Mouse (Mus musculus) lung, postnatal 0 days (tissue): ENCODE results near the gene Dek.

ENCODE experiments used
- CTCF ChIP-seq: IDR thresholded peaks from 2 replicates; pipeline ENCODE4 v1.5.1; 2016; ENCODE audit warnings: antibody characterized with exemption, mild to moderate bottlenecking
- EP300 ChIP-seq: IDR thresholded peaks from 2 replicates; pipeline ENCODE4 v1.6.1; 2016; ENCODE audit warnings: antibody characterized with exemption, mild to moderate bottlenecking, control low read depth

DNA sequence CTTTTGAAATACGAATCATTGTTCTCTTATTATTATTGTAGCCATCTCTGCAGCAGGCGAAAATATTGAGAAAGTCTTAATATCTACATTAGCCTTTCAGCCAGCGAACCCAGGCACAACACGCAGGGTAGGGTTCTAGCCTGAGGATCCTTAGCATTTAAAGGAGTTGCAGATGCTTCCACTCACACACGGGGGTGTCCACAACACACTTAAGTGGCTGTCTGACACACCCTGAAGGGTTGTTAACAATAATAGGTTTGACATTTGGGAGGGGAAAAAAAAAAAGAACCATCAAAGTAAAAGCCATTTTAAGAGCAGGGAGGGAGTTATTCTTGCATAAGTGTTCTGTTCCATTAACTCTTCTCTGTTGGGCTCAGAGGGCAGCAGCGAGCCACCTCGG, 40.4 kb upstream of the Dek start:
- TF ChIP-seq CTCF (no peak), EP300 (no peak)
